Mouse (Mus musculus): ENCODE measurements around the gene Gm17720. TPM values are rescaled to one million over a fixed set of nuclear protein-coding genes. Genes with fewer than 3 reads are reported as not detected.
"Not testable (repeated sequence)": the region's sequence is repeated elsewhere in the genome, so short reads cannot be mapped to it uniquely, and the experiment has no call there.

Gm17720 gene
- total RNA-seq, 2 experiments from 2014 or later, result not detected

- no peak for DNase-seq (ENCODE audit: low spot score in 2 of 2)
Observed at GRCm38 (mm10) chr8:110040509-110040908, 62.0 kb downstream of the Gm17720 start.

DNA sequence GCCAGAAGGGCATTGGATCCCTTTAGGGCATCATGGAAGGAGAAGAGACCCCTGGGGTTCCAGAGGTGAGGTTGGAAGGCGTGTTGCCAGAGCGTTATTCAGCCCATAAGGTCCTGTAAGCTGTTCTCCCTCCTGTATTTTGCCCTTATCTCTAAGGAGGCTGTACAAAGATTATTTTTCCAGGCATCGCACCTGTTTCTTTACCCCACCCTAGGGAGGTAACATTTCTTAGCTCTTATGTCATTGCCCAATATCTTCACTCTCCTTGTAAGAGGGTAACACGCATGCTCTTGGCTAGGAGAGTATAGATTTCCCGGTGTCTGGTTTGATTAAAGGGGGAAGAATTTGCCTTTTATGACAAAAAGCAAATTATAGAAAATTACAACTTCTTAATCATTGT lies 62.9 kb downstream of the Gm17720 start, which contains the start of gene Chst4:
Gene Chst4 (minus strand): TSS at position 82 of the 400 bp plus-strand sequence.
- DNase-seq (ENCODE audit: low spot score in 2 of 2), result no peak

- DNase-seq (ENCODE audit: low spot score in 2 of 2), result no peak
Observed at GRCm38 (mm10) chr8:110039216-110039615, 63.3 kb downstream of the Gm17720 start.

DNA sequence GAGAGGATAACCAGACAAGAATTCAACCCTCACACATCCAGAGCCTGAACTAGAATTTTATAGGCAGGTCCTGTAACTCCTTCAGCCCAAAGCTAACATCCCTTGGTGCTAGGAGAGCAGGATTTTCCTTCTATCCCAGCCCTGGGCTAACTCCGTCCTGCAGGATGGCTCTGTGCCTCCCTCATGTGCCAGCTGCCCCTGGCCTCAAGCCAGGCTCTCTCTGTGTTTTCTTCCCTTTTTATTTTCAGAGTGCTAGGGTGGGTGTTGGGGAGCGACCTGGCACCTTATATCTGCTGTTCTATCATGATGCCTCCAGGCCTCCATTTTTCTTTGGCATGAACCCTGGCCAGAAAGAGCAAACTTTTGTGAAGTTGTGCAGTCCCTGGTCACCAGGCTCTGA lies 66.4 kb downstream of the Gm17720 start:
- no peak for DNase-seq (ENCODE audit: low spot score in 2 of 2)

DNA sequence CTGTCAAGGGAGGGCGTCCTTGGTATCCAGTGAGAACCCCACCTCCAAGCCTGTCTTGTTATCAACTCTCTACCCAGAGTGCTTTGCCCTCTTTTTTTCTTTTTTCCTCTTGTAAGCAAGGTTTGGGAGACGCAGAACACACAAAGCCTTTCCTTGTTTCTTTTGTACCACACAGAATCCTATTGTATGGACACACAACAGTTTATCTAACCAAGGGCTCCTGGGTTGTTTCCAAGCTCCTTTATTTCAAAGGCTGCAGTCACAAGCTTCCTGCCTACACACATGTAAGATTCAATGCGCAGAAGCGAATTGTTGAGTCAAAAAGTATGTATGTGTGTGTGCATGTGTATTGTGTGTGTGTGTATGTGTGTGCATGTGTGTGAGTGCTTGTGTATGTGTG lies 68.2 kb downstream of the Gm17720 start:
- DNase-seq (ENCODE audit: low spot score in 2 of 2), result no peak

GRCm38 (mm10) chr8:110033771-110034170 lies 68.8 kb downstream of the Gm17720 start:
- DNase-seq (ENCODE audit: low spot score in 2 of 2), result not testable (repeated sequence)

Other genes starting within 250 kb of the Gm17720 start
- 1 to 10 TPM; 7.6 to 7.7 TPM for gene Phlpp2, start 234.2 kb downstream of the Gm17720 start, total RNA-seq (2021)
- under 1 TPM; 0.18 to 0.27 TPM for gene Marveld3, start 140.6 kb downstream of the Gm17720 start, total RNA-seq (2021)
- under 1 TPM; 0.12 to 0.21 TPM for gene Tat, start 112.3 kb downstream of the Gm17720 start, total RNA-seq (2021)
- not detected for gene Chst4, start 63.0 kb downstream of the Gm17720 start, total RNA-seq (2021)
- gene Zfp612, start 23.0 kb downstream of the Gm17720 start, total RNA-seq (2021), result 1 to 10 TPM; 6.1 to 6.5 TPM
- gene Gm21964, start 1.5 kb downstream of the Gm17720 start, total RNA-seq (2021), result not detected
- under 1 TPM; 0.32 to 0.62 TPM for gene Calb2, start 65.5 kb upstream of the Gm17720 start, total RNA-seq (2021)
- 1 to 10 TPM; 4.3 to 5.6 TPM for gene Cmtr2, start 112.9 kb upstream of the Gm17720 start, total RNA-seq (2021)
- gene Hydin, start 164.2 kb upstream of the Gm17720 start, total RNA-seq (2021), result under 1 TPM; 0.41 to 0.44 TPM